Mouse (Mus musculus): ENCODE measurements around the gene Zdhhc5. TPM values are rescaled to one million over a fixed set of nuclear protein-coding genes. Genes with fewer than 3 reads are reported as not detected.

The Zdhhc5 gene
- polyA plus RNA-seq (2015; fragmentation: Nextera tagmentation; extraction: Ambion mirVana) = 13.4 and 19.9 TPM in 2 replicates

GRCm38 (mm10) chr2:84714811-84715561 is at the start of gene Zdhhc5:
Gene Zdhhc5, minus strand, starts transcription at chr2:84715180.

GRCm38 (mm10) chr2:84743561-84743960 is 28.6 kb upstream of the Zdhhc5 start, which contains the start of gene Gm19426:
Gene Gm19426, minus strand, starts transcription at chr2:84743655.

GRCm38 (mm10) chr2:84733579-84734300 is 18.8 kb upstream of the Zdhhc5 start, which contains the start of gene Ypel4:
Gene Ypel4, plus strand, starts transcription at chr2:84734058.

GRCm38 (mm10) chr2:84727172-84727858 is 12.3 kb upstream of the Zdhhc5 start, which contains the start of gene Clp1:
Gene Clp1, minus strand, starts transcription at chr2:84727350.

GRCm38 (mm10) chr2:84679016-84679415 is 36.0 kb downstream of the Zdhhc5 start, which contains the start of gene Tmx2:
Gene Tmx2, minus strand, starts transcription at chr2:84679140.

GRCm38 (mm10) chr2:84677968-84678880 is 36.8 kb downstream of the Zdhhc5 start, which contains the start of the genes Gm28635 and Med19:
Gene Gm28635, minus strand, starts transcription at chr2:84678041.
Gene Med19, plus strand, starts transcription at chr2:84678402.

GRCm38 (mm10) chr2:84670569-84670933 is 44.4 kb downstream of the Zdhhc5 start, which contains the start of gene Selenoh:
Gene Selenoh, minus strand, starts transcription at chr2:84670770.

GRCm38 (mm10) chr2:84658806-84659205 is 56.2 kb downstream of the Zdhhc5 start, which contains the start of gene Btbd18:
Gene Btbd18, plus strand, starts transcription at chr2:84659079.

GRCm38 (mm10) chr2:84650464-84651195 is 64.3 kb downstream of the Zdhhc5 start, which contains the start of gene Ctnnd1:
Gene Ctnnd1, minus strand, starts transcription at chr2:84650765.

Small RNA genes lying within 50 kb of the gene (microRNA-seq; reads per million reads assigned to microRNA genes)
- gene Mir130a (ENCODE audit: borderline replicate concordance, insufficient number of aligned reads) = 15,223 reads per million, percentile 95 among the genes with 10 or more reads in this experiment

Other genes starting within 250 kb of the Zdhhc5 start
- gene Tfpi, start 238.4 kb downstream of the Zdhhc5 start, polyA plus RNA-seq (2015; fragmentation: Nextera tagmentation; extraction: Ambion mirVana) = 90.8 and 108 TPM in 2 replicates
- gene Ctnnd1, start 64.4 kb downstream of the Zdhhc5 start, polyA plus RNA-seq (2015; fragmentation: Nextera tagmentation; extraction: Ambion mirVana) = 25.1 and 30.6 TPM in 2 replicates
- 0.08 and 0.09 TPM in 2 replicates for gene Btbd18, start 56.1 kb downstream of the Zdhhc5 start, polyA plus RNA-seq (2015; fragmentation: Nextera tagmentation; extraction: Ambion mirVana)
- gene Selenoh, start 44.4 kb downstream of the Zdhhc5 start, polyA plus RNA-seq (2015; fragmentation: Nextera tagmentation; extraction: Ambion mirVana) = 175 and 211 TPM in 2 replicates
- gene Gm28635, start 37.1 kb downstream of the Zdhhc5 start, polyA plus RNA-seq (2015; fragmentation: Nextera tagmentation; extraction: Ambion mirVana) = not detected in 2 replicates
- gene Med19, start 36.8 kb downstream of the Zdhhc5 start, polyA plus RNA-seq (2015; fragmentation: Nextera tagmentation; extraction: Ambion mirVana) = 18.0 and 23.4 TPM in 2 replicates
- 93.5 and 140 TPM in 2 replicates for gene Tmx2, start 36.0 kb downstream of the Zdhhc5 start, polyA plus RNA-seq (2015; fragmentation: Nextera tagmentation; extraction: Ambion mirVana)
- 19.0 and 23.4 TPM in 2 replicates for gene Clp1, start 12.2 kb upstream of the Zdhhc5 start, polyA plus RNA-seq (2015; fragmentation: Nextera tagmentation; extraction: Ambion mirVana)
- gene Ypel4, start 18.9 kb upstream of the Zdhhc5 start, polyA plus RNA-seq (2015; fragmentation: Nextera tagmentation; extraction: Ambion mirVana) = 6.7 and 9.9 TPM in 2 replicates
- gene Gm19426, start 28.5 kb upstream of the Zdhhc5 start, polyA plus RNA-seq (2015; fragmentation: Nextera tagmentation; extraction: Ambion mirVana) = 4.4 and 6.0 TPM in 2 replicates
- 239 and 418 TPM in 2 replicates for gene Serping1, start 60.3 kb upstream of the Zdhhc5 start, polyA plus RNA-seq (2015; fragmentation: Nextera tagmentation; extraction: Ambion mirVana)
- 87.6 and 101 TPM in 2 replicates for gene Ube2l6, start 83.6 kb upstream of the Zdhhc5 start, polyA plus RNA-seq (2015; fragmentation: Nextera tagmentation; extraction: Ambion mirVana)
- gene Smtnl1, start 107.5 kb upstream of the Zdhhc5 start, polyA plus RNA-seq (2015; fragmentation: Nextera tagmentation; extraction: Ambion mirVana) = 0.95 TPM in 1 of 2 replicates, not detected in the other
- gene Timm10, start 111.8 kb upstream of the Zdhhc5 start, polyA plus RNA-seq (2015; fragmentation: Nextera tagmentation; extraction: Ambion mirVana) = 55.4 and 80.7 TPM in 2 replicates
- 9.4 and 10.7 TPM in 2 replicates for gene Slc43a1, start 123.7 kb upstream of the Zdhhc5 start, polyA plus RNA-seq (2015; fragmentation: Nextera tagmentation; extraction: Ambion mirVana)
- gene Rtn4rl2, start 171.5 kb upstream of the Zdhhc5 start, polyA plus RNA-seq (2015; fragmentation: Nextera tagmentation; extraction: Ambion mirVana) = 1.1 and 1.3 TPM in 2 replicates
- 60.8 and 62.7 TPM in 2 replicates for gene Slc43a3, start 221.4 kb upstream of the Zdhhc5 start, polyA plus RNA-seq (2015; fragmentation: Nextera tagmentation; extraction: Ambion mirVana)